In the genomic region with DNA sequence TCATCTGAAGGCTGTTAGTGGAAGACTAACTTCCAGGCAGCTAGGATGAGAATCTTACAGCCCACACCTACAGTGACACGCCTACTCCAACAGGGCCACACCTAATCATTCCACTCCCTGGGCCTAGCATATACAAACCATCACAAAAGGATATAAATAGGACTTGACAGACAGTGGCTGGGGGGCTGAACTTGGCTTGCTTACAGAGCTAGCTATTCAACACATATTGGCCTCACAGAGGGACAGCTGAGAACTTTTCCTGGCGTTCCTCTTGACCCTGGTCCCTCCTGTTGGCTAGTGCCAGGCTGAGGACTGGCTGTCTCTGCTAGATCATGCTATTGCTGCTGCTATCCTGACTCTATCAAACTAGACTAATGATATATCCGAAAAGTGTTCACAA, we compare ENCODE assay signal across 24 mouse cellular contexts. TPM values are rescaled to one million over a fixed set of nuclear protein-coding genes. Genes with fewer than 3 reads are reported as not detected.
DNase-seq lines count a peak whose midpoint lies in the region; ATAC-seq and TF ChIP-seq lines count a peak whose summit lies in the region.
"Had no signal": no experiment of that assay in that cellular context is flagged by ENCODE, and none has a peak within 500 bp of the region (broad histone marks: within the 10 kb centered on the region; RNA-seq: fewer than 3 reads in every experiment).

No protein-coding gene starts in this region.

- WGBS in lung, postnatal 0 days: 57% methylated on average over 3 of the region's 3 CpGs
- WGBS in heart, embryonic 13.5 days: 54% methylated on average over 3 of the region's 3 CpGs

- DNase-seq in gastrocnemius, postnatal 14 days: peak; percentile 12
- DNase-seq in gastrocnemius, adult 8-10 months (ENCODE audit: low spot score in 2 of 2): no peak
- DNase-seq in lung, postnatal 0 days (ENCODE audit: low spot score): peak; percentile 51
- no peak for DNase-seq in lung, postnatal 25 days (ENCODE audit: low spot score)
- DNase-seq in lung, postnatal 4 days: peak; percentile 10 to 29
- no peak for DNase-seq in adrenal gland, adult 18-20 months (ENCODE audit: low spot score in 2 of 2)
- DNase-seq: B cell, adult 2 months; cerebellum, adult 9-10 months; layer of hippocampus, postnatal 36 days; left cerebral cortex, postnatal 4 days; midbrain, embryonic 14.5 days; retina, postnatal 1 day; right cerebral cortex, postnatal 4 days; thymus, adult 18-20 months had no signal

- TF ChIP-seq EP300 in lung, postnatal 0 days (IDR thresholded peaks at IDR 0.05): no peak

- no peaks in the 10 kb centered on the region for H3K36me3 ChIP-seq in lung, postnatal 0 days (ENCODE audit: insufficient read depth, low read length)
- peaks cover 35% of the 10 kb centered on the region for H3K36me3 ChIP-seq in heart, embryonic 13.5 days
- H3K36me3 ChIP-seq: hindbrain, embryonic 15.5 days had no signal

- no peak overlapping the region for H3K27ac ChIP-seq in lung, postnatal 0 days (ENCODE audit: low read length)
- H3K27ac ChIP-seq in heart, embryonic 13.5 days (replicated peaks): peak overlapping the region; percentile 51
- H3K27ac ChIP-seq: embryonic facial prominence, embryonic 13.5 days; forebrain, embryonic 10.5 days; hindbrain, embryonic 15.5 days; kidney, postnatal 0 days had no signal

- H3K9me3 ChIP-seq in lung, postnatal 0 days (ENCODE audit: low read length): no peaks in the 10 kb centered on the region
- no peaks in the 10 kb centered on the region for H3K9me3 ChIP-seq in heart, embryonic 13.5 days
- H3K9me3 ChIP-seq: embryonic facial prominence, embryonic 13.5 days; forebrain, embryonic 10.5 days; hindbrain, embryonic 15.5 days had no signal

- H3K9ac ChIP-seq in lung, postnatal 0 days (replicated peaks; ENCODE audit: low read depth): no peak overlapping the region
- H3K9ac ChIP-seq in heart, embryonic 13.5 days: no peak overlapping the region
- H3K9ac ChIP-seq: embryonic facial prominence, embryonic 13.5 days; hindbrain, embryonic 15.5 days had no signal

- peak; percentile 69 for ATAC-seq in lung, postnatal 0 days
- no peak; the same call in 1 of the 2 replicates for ATAC-seq in heart, embryonic 13.5 days (ENCODE audit: extremely low read depth, insufficient number of reproducible peaks, low FRiP score, low TSS enrichment)
- ATAC-seq: intestine, postnatal 0 days had no signal

- H3K4me2 ChIP-seq in lung, postnatal 0 days (replicated peaks; ENCODE audit: low read depth, low read length): no peak overlapping the region
- H3K4me2 ChIP-seq in heart, embryonic 13.5 days: no peak overlapping the region
- H3K4me2 ChIP-seq: embryonic facial prominence, embryonic 13.5 days; hindbrain, embryonic 15.5 days had no signal

- no peak for TF ChIP-seq CTCF in lung, postnatal 0 days (IDR thresholded peaks at IDR 0.05)

- intact Hi-C loops in gastrocnemius, postnatal 14 days (cut with DNase I; ENCODE audit: low total_unique reads): no loop called here

- H3K4me3 ChIP-seq in lung, postnatal 0 days (ENCODE audit: low read depth, low read length): no peak overlapping the region
- no peak overlapping the region for H3K4me3 ChIP-seq in heart, embryonic 13.5 days
- H3K4me3 ChIP-seq: embryonic facial prominence, embryonic 13.5 days; forebrain, embryonic 10.5 days; hindbrain, embryonic 15.5 days had no signal

- no peaks in the 10 kb centered on the region for H3K27me3 ChIP-seq in lung, postnatal 0 days (replicated peaks; ENCODE audit: insufficient read depth, low read length)
- H3K27me3 ChIP-seq in heart, embryonic 13.5 days (replicated peaks): no peaks in the 10 kb centered on the region
- H3K27me3 ChIP-seq: embryonic facial prominence, embryonic 13.5 days; hindbrain, embryonic 15.5 days had no signal

- H3K4me1 ChIP-seq in lung, postnatal 0 days (ENCODE audit: insufficient read depth, low read depth, low read length): no peaks in the 10 kb centered on the region
- H3K4me1 ChIP-seq in heart, embryonic 13.5 days: peaks cover 18% of the 10 kb centered on the region
- H3K4me1 ChIP-seq: embryonic facial prominence, embryonic 13.5 days; forebrain, embryonic 10.5 days; hindbrain, embryonic 15.5 days had no signal

RNA-seq across cellular contexts. Expression of a gene that starts 6.8 kb away (rescaled TPM):
- not detected for total RNA-seq in gastrocnemius, postnatal 14 days (2021)
- not detected for total RNA-seq in gastrocnemius, adult 8-10 months (2022)
- not detected in 2 replicates for polyA plus RNA-seq in lung, postnatal 0 days (2015; fragmentation: Nextera tagmentation; extraction: Ambion mirVana)
- not detected in 2 replicates for polyA plus RNA-seq in heart, embryonic 13.5 days (2015; fragmentation: Nextera tagmentation; extraction: Ambion mirVana)
- not detected for total RNA-seq in adrenal gland, adult 18-20 months (2021)
- total RNA-seq: granulocyte monocyte progenitor cell, adult 5-6 weeks; layer of hippocampus, adult 18-20 months; layer of hippocampus, postnatal 36 days; left cerebral cortex, postnatal 4 days; liver, adult 2 months had no signal
- polyA plus RNA-seq: embryonic facial prominence, embryonic 13.5 days; hindbrain, embryonic 15.5 days; intestine, postnatal 0 days; kidney, postnatal 0 days; liver, adult 2 months; midbrain, embryonic 14.5 days; urinary bladder, adult 2 months had no signal

RNA-seq across cellular contexts. Expression of a gene that starts 13.9 kb away (rescaled TPM):
- total RNA-seq in gastrocnemius, postnatal 14 days (2021): 1 to 10 TPM; 2.4 to 3.1 TPM
- 1 to 10 TPM; 3.1 to 4.9 (median 4.0) TPM for total RNA-seq in gastrocnemius, adult 8-10 months (2022)
- polyA plus RNA-seq in lung, postnatal 0 days (2015; fragmentation: Nextera tagmentation; extraction: Ambion mirVana): 24.1 and 24.7 TPM in 2 replicates
- polyA plus RNA-seq in heart, embryonic 13.5 days (2015; fragmentation: Nextera tagmentation; extraction: Ambion mirVana): 102 and 119 TPM in 2 replicates
- total RNA-seq in adrenal gland, adult 18-20 months (2021): 1 to 10 TPM; 5.8 to 6.5 TPM

RNA-seq across cellular contexts. Expression of a gene that starts 53.6 kb away (rescaled TPM):
- total RNA-seq in gastrocnemius, postnatal 14 days (2021): 10 to 100 TPM; 49.6 to 49.9 TPM
- total RNA-seq in gastrocnemius, adult 8-10 months (2022): 10 to 100 TPM; 45.0 to 68.9 (median 57.9) TPM
- 18.5 and 20.8 TPM in 2 replicates for polyA plus RNA-seq in lung, postnatal 0 days (2015; fragmentation: Nextera tagmentation; extraction: Ambion mirVana)
- polyA plus RNA-seq in heart, embryonic 13.5 days (2015; fragmentation: Nextera tagmentation; extraction: Ambion mirVana): 8.5 and 10.5 TPM in 2 replicates
- total RNA-seq in adrenal gland, adult 18-20 months (2021): 100 to 1,000 TPM; 173 to 246 TPM

Comparison
In these comparisons a context has a peak if more than half of its experiments do, and no peak if none do; other contexts are left out.
1. DNase-seq: peak in gastrocnemius, postnatal 14 days (single experiment), lung, postnatal 0 days (single experiment) and lung, postnatal 4 days (2 of 2); none in gastrocnemius, adult 8-10 months (0 of 2), lung, postnatal 25 days (single experiment) and adrenal gland, adult 18-20 months (0 of 2).